Mouse (Mus musculus) MEL (cell line): ENCODE results near the gene H2-Eb2. TPM values are rescaled to one million over a fixed set of nuclear protein-coding genes. Genes with fewer than 3 reads are reported as not detected.

ENCODE experiments used
- DNase-seq: peaks from one replicate; pipeline ENCODE4 v3.0.0; 2011; ENCODE audit warnings: low read depth, low spot score
- H3K27ac ChIP-seq: 2 replicates; pipeline ENCODE4 v1.5.1; 2012; ENCODE audit warnings: low read depth, mild to moderate bottlenecking, control low read depth, low read length, moderate library complexity; ENCODE audit not compliant: control insufficient read depth
- H3K27me3 ChIP-seq, 2 experiments: fragments of 150-350 bp in 1 of 2; sonication (generic) in 1 of 2; 2 replicates each; pipeline ENCODE4 v1.6.1; 2012; ENCODE audit warnings: low read length in 2 of 2, mild to moderate bottlenecking in 2 of 2, improper control_type of control experiment in 1 of 2, moderate library complexity in 1 of 2; ENCODE audit not compliant: insufficient read depth in 2 of 2, control insufficient read depth in 1 of 2
- H3K36me3 ChIP-seq, 2 experiments: 2 replicates each; pipeline ENCODE4 v1.6.1; 2012 to 2014; ENCODE audit warnings: low read length in 2 of 2, improper control_type of control experiment in 1 of 2, inconsistent platforms in 1 of 2, mild to moderate bottlenecking in 1 of 2; ENCODE audit not compliant: insufficient read depth in 2 of 2, control insufficient read depth in 1 of 2
- H3K4me1 ChIP-seq, 2 experiments: fragments of 150-350 bp in 1 of 2; sonication (generic) in 1 of 2; 2 replicates each; pipeline ENCODE4 v1.6.1; 2012; ENCODE audit warnings: low read length in 2 of 2, improper control_type of control experiment in 1 of 2, mild to moderate bottlenecking in 1 of 2; ENCODE audit not compliant: insufficient read depth in 2 of 2, control insufficient read depth in 1 of 2
- H3K4me3 ChIP-seq, 2 experiments: fragments of 150-350 bp in 1 of 2; sonication (generic) in 1 of 2; 2 replicates each; pipeline ENCODE4 v1.5.1; 2012; ENCODE audit warnings: low read depth in 2 of 2, low read length in 2 of 2, mild to moderate bottlenecking in 2 of 2, moderate library complexity in 2 of 2, control low read depth in 1 of 2, improper control_type of control experiment in 1 of 2; ENCODE audit not compliant: control insufficient read depth in 1 of 2, insufficient read depth in 1 of 2
- H3K79me2 ChIP-seq: 2 replicates; pipeline ENCODE4 v1.6.1; 2012; ENCODE audit warnings: mild to moderate bottlenecking, low read length, moderate library complexity; ENCODE audit not compliant: control insufficient read depth, poor library complexity, insufficient read depth
- H3K9ac ChIP-seq: 2 replicates; pipeline ENCODE4 v1.6.1; 2012; ENCODE audit warnings: low read depth, mild to moderate bottlenecking, control low read depth, low read length, moderate library complexity; ENCODE audit not compliant: control insufficient read depth, poor library complexity, severe bottlenecking
- H3K9me3 ChIP-seq: fragments of 150-350 bp; sonication (generic); replicated peaks from 2 replicates; pipeline ENCODE4 v1.6.1; 2012; ENCODE audit warnings: mild to moderate bottlenecking, low read length, improper control_type of control experiment, moderate library complexity; ENCODE audit not compliant: insufficient read depth
- CHD1 ChIP-seq: IDR thresholded peaks from 2 replicates; pipeline ENCODE4 v1.6.1; 2012; ENCODE audit warnings: low read depth, mild to moderate bottlenecking, inconsistent platforms, low read length, improper control_type of control experiment
- CTCF ChIP-seq, 3 experiments: IDR thresholded peaks in 2 of 3; conservative IDR thresholded peaks in 1 of 3; 2 replicates each; pipeline ENCODE4 v1.5.1; 2011 to 2012; ENCODE audit warnings: low read length in 3 of 3, low read depth in 2 of 3, mild to moderate bottlenecking in 2 of 3, improper control_type of control experiment in 1 of 3, inconsistent platforms in 1 of 3, mixed read lengths in 1 of 3, moderate library complexity in 1 of 3; ENCODE audit not compliant: control insufficient read depth in 1 of 3, insufficient read depth in 1 of 3, poor library complexity in 1 of 3, severe bottlenecking in 1 of 3
- E2F4 ChIP-seq: IDR thresholded peaks from 2 replicates; pipeline ENCODE4 v1.6.1; 2011; ENCODE audit warnings: low read depth, low read length, improper control_type of control experiment, borderline replicate concordance
- ELF1 ChIP-seq: IDR thresholded peaks from 2 replicates; pipeline ENCODE4 v1.6.1; 2014; ENCODE audit warnings: low read depth, mild to moderate bottlenecking, inconsistent platforms, low read length, improper control_type of control experiment, moderate library complexity
- EP300 ChIP-seq, 2 experiments: IDR thresholded peaks; 2 replicates each; pipeline ENCODE4 v1.6.1; 2011; ENCODE audit warnings: improper control_type of control experiment in 2 of 2, low read length in 2 of 2, low read depth in 1 of 2, mild to moderate bottlenecking in 1 of 2
- GABPA ChIP-seq: IDR thresholded peaks from 2 replicates; pipeline ENCODE4 v1.6.1; 2012; ENCODE audit warnings: low read depth, mild to moderate bottlenecking, inconsistent platforms, low read length, improper control_type of control experiment, moderate library complexity
- GATA1 ChIP-seq: IDR thresholded peaks from 2 replicates; pipeline ENCODE4 v1.6.1; 2011; ENCODE audit warnings: low read depth, low read length, improper control_type of control experiment
- HCFC1 ChIP-seq: IDR thresholded peaks from 2 replicates; pipeline ENCODE4 v1.6.1; 2012; ENCODE audit warnings: low read depth, mild to moderate bottlenecking, inconsistent platforms, low read length, improper control_type of control experiment, moderate library complexity
- JUND ChIP-seq: IDR thresholded peaks from 2 replicates; pipeline ENCODE4 v1.6.1; 2011; ENCODE audit warnings: low read depth, mild to moderate bottlenecking, improper control_type of control experiment, low read length
- KAT2A ChIP-seq: conservative IDR thresholded peaks from 2 replicates; pipeline ENCODE4 v1.6.1; 2012; ENCODE audit warnings: low read depth, low read length, improper control_type of control experiment, inconsistent platforms
- MAFK ChIP-seq: IDR thresholded peaks from 2 replicates; pipeline ENCODE4 v1.6.1; 2011; ENCODE audit warnings: low read depth, mild to moderate bottlenecking, low read length, improper control_type of control experiment, borderline replicate concordance
- MAX ChIP-seq: IDR thresholded peaks from 2 replicates; pipeline ENCODE4 v1.6.1; 2011; ENCODE audit warnings: low read length, improper control_type of control experiment
- MEF2A ChIP-seq: IDR thresholded peaks from 2 replicates; pipeline ENCODE4 v1.6.1; 2014; ENCODE audit warnings: low read depth, mild to moderate bottlenecking, inconsistent platforms, low read length, improper control_type of control experiment; ENCODE audit not compliant: poor library complexity, insufficient replicate concordance, severe bottlenecking; ENCODE audit errors: extremely low read depth
- MXI1 ChIP-seq: IDR thresholded peaks from 2 replicates; pipeline ENCODE4 v1.6.1; 2011; ENCODE audit warnings: mild to moderate bottlenecking, low read depth, low read length, improper control_type of control experiment
- MYB ChIP-seq: IDR thresholded peaks from 2 replicates; pipeline ENCODE4 v1.6.1; 2011; ENCODE audit warnings: mild to moderate bottlenecking, low read depth, low read length, improper control_type of control experiment
- NELFE ChIP-seq: IDR thresholded peaks from 2 replicates; pipeline ENCODE4 v1.6.1; 2011; ENCODE audit warnings: low read depth, low read length, improper control_type of control experiment
- POLR2A ChIP-seq, 2 experiments: IDR thresholded peaks; 2 replicates each; pipeline ENCODE4 v1.6.1; 2011 to 2012; ENCODE audit warnings: low read length in 2 of 2, mild to moderate bottlenecking in 2 of 2, control low read depth in 1 of 2, improper control_type of control experiment in 1 of 2, low read depth in 1 of 2, moderate library complexity in 1 of 2; ENCODE audit not compliant: control insufficient read depth in 1 of 2, insufficient read depth in 1 of 2, poor library complexity in 1 of 2
- POLR2AphosphoS2 ChIP-seq: IDR thresholded peaks from 2 replicates; pipeline ENCODE4 v1.6.1; 2011; ENCODE audit warnings: low read length, improper control_type of control experiment
- POLR2AphosphoS5 ChIP-seq: IDR thresholded peaks from 2 replicates; pipeline ENCODE4 v1.6.1; 2012; ENCODE audit warnings: low read depth, borderline replicate concordance, mild to moderate bottlenecking, inconsistent platforms, low read length, moderate library complexity, mixed read lengths
- RAD21 ChIP-seq: IDR thresholded peaks from 2 replicates; pipeline ENCODE4 v1.6.1; 2011; ENCODE audit warnings: mild to moderate bottlenecking, low read depth, low read length, improper control_type of control experiment
- RCOR1 ChIP-seq: IDR thresholded peaks from 2 replicates; pipeline ENCODE4 v1.6.1; 2012; ENCODE audit warnings: low read depth, mild to moderate bottlenecking, inconsistent platforms, low read length, improper control_type of control experiment
- SMC3 ChIP-seq: IDR thresholded peaks from 2 replicates; pipeline ENCODE4 v1.6.1; 2011; ENCODE audit warnings: low read depth, low read length, improper control_type of control experiment
- UBTF ChIP-seq: IDR thresholded peaks from 2 replicates; pipeline ENCODE4 v1.6.1; 2012; ENCODE audit warnings: low read depth, mild to moderate bottlenecking, inconsistent platforms, low read length, improper control_type of control experiment, moderate library complexity, borderline replicate concordance; ENCODE audit not compliant: insufficient read depth
- USF2 ChIP-seq, 2 experiments: IDR thresholded peaks; 2 replicates each; pipeline ENCODE4 v1.6.1; 2011 to 2012; ENCODE audit warnings: improper control_type of control experiment in 2 of 2, low read length in 2 of 2, borderline replicate concordance in 1 of 2, inconsistent platforms in 1 of 2, low read depth in 1 of 2, mild to moderate bottlenecking in 1 of 2; ENCODE audit not compliant: insufficient read depth in 1 of 2
- ZC3H11A ChIP-seq: IDR thresholded peaks from 2 replicates; pipeline ENCODE4 v1.6.1; 2012; ENCODE audit warnings: low read depth, mild to moderate bottlenecking, inconsistent platforms, low read length, improper control_type of control experiment
- ZMIZ1 ChIP-seq: IDR thresholded peaks from 2 replicates; pipeline ENCODE4 v1.6.1; 2012; ENCODE audit warnings: low read depth, mild to moderate bottlenecking, inconsistent platforms, low read length, improper control_type of control experiment, moderate library complexity
- polyA plus RNA-seq, 2 experiments: library from polyadenylated mRNA; stranded (reverse) in 1 of 2; unstranded in 1 of 2; fragments of >175 nt in 1 of 2; fragments of >200 nt in 1 of 2; gene quantifications; 2 replicates each; pipeline versions ENCODE4 v1.2.1 to v1.2.4; 2012; ENCODE audit warnings: low replicate concordance in 2 of 2, low read depth in 1 of 2; ENCODE audit not compliant: insufficient read length in 2 of 2, insufficient read depth in 1 of 2, missing spikeins in 1 of 2
- total RNA-seq: library from RNA; depleted of rRNA; stranded (reverse); fragments of 300-350 nt; gene quantifications from 2 replicates; pipeline ENCODE4 v1.2.3, GENCODE M21; 2012

H2-Eb2 gene
- total and polyA plus RNA-seq, 3 experiments: not detected

DNA sequence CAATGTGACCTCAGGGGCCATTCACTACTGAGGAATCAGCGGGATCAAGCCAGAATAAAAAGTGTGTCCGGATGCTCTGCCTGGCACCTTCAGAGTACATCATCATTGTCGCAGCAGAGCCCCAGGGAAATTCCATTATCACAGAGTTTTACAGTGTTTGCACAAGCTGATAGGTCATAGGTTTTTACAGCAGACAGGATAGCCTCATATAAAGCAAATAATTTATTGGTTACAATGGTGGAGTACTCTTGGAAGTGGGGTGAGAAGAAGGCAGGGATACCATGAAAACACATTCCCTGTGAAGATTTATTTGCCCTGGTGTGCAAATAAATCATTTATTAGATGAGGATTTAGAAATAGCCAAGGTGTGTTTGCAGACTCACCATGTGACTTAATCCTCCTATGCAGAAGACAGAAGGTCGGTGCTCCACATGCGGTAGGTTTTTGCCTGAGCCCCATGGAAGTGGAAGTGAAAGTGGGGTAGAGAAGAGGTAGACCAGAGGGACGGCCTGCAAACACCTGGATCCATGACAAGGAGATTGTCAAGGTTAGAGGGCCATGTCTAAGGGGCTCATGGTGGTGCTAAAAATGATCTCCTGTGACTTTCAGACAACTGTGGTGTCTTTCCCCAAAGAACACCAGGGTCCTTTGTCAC, 47.7 kb downstream of the H2-Eb2 start:
- Histone ChIP-seq H3K9me3 (no peaks in the 10 kb centered on the region), H3K27ac (no peak overlapping the region), H3K27me3 (peaks cover 0 to 5% of the 10 kb centered on the region in 2 experiments; a peak in 2 of 4 replicates), H3K9ac (no peak overlapping the region), H3K4me3 (no peak overlapping the region), H3K79me2 (no peaks in the 10 kb centered on the region), H3K4me1 (no peaks in the 10 kb centered on the region), H3K36me3 (no peaks in the 10 kb centered on the region)
- no peak for TF ChIP-seq JUND
- no peak for TF ChIP-seq KAT2A
- TF ChIP-seq CTCF (IDR thresholded peaks at IDR 0.05 in 2 of 3, conservative IDR thresholded peaks at IDR 0.05 in 1 of 3; ENCODE audit: control insufficient read depth in 1 of 3, insufficient read depth in 1 of 3, low read depth in 2 of 3, low read length in 3 of 3, poor library complexity in 1 of 3, severe bottlenecking in 1 of 3): no peak
- no peak for TF ChIP-seq RAD21
- TF ChIP-seq ZC3H11A: no peak
- TF ChIP-seq POLR2AphosphoS5: no peak
- no peak for TF ChIP-seq CHD1
- TF ChIP-seq SMC3: no peak
- TF ChIP-seq ELF1: no peak
- no peak for TF ChIP-seq POLR2A (IDR thresholded peaks at IDR 0.05; ENCODE audit: control insufficient read depth in 1 of 2, insufficient read depth in 1 of 2, low read depth in 1 of 2, low read length in 2 of 2, poor library complexity in 1 of 2)
- no peak for TF ChIP-seq NELFE
- TF ChIP-seq MYB: no peak
- no peak for TF ChIP-seq MEF2A
- TF ChIP-seq USF2 (IDR thresholded peaks at IDR 0.05; ENCODE audit: borderline replicate concordance in 1 of 2, insufficient read depth in 1 of 2, low read depth in 1 of 2, low read length in 2 of 2): no peak
- no peak for TF ChIP-seq RCOR1
- no peak for TF ChIP-seq GABPA
- TF ChIP-seq EP300 (IDR thresholded peaks at IDR 0.05; ENCODE audit: low read depth in 1 of 2, low read length in 2 of 2): no peak
- TF ChIP-seq POLR2AphosphoS2: no peak
- TF ChIP-seq GATA1: no peak
- no peak for DNase-seq

DNA sequence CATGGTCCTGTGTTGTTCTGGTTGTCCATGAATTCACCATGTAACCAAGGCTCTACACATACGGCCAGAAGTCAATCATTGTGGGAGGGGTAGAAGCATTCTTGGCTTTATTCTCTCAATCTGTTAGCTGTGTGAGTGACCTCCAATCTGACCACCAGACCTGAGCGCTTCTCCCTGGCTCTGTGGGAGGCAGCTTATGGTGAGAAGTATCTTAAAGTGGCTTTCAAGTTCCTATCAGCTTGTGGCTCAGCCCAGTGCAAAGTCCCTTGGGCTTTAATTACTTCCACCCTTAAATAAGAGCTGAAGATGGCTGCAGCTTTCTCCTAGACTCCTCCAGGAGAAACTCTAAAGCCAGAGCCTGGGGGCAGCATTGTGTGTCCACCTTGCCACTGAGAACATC, 51.4 kb downstream of the H2-Eb2 start, which contains the start of gene Btnl1:
Btnl1 (plus strand) TSS at position 286 of the 400 bp plus-strand sequence.
- H3K27me3 ChIP-seq: peaks cover 0 to 3% of the 10 kb centered on the region in 2 experiments; a peak in 2 of 4 replicates
- no peaks in the 10 kb centered on the region for H3K9me3 ChIP-seq
- DNase-seq: no peak
- H3K79me2 ChIP-seq: no peaks in the 10 kb centered on the region
- TF ChIP-seq KAT2A (no peak), MXI1 (no peak), GABPA (no peak), CTCF (IDR thresholded peaks at IDR 0.05 in 2 of 3, conservative IDR thresholded peaks at IDR 0.05 in 1 of 3; ENCODE audit: control insufficient read depth in 1 of 3, insufficient read depth in 1 of 3, low read depth in 2 of 3, low read length in 3 of 3, poor library complexity in 1 of 3, severe bottlenecking in 1 of 3) (no peak), SMC3 (no peak), ZMIZ1 (no peak), UBTF (no peak), HCFC1 (no peak), MAX (no peak), NELFE (no peak), MAFK (no peak), E2F4 (no peak), JUND (no peak), CHD1 (no peak), RCOR1 (no peak), MEF2A (no peak)
- TF ChIP-seq, all 39 proteins: peak for 0
- H3K36me3 ChIP-seq: no peaks in the 10 kb centered on the region
- H3K4me1 ChIP-seq: no peaks in the 10 kb centered on the region
- H3K27ac ChIP-seq: no peak within 1 kb of the TSS
- H3K9ac ChIP-seq: no peak within 1 kb of the TSS
- no peak within 1 kb of the TSS for H3K4me3 ChIP-seq
